ENCODE assay signal across 8 mouse cellular contexts in the genomic region with DNA sequence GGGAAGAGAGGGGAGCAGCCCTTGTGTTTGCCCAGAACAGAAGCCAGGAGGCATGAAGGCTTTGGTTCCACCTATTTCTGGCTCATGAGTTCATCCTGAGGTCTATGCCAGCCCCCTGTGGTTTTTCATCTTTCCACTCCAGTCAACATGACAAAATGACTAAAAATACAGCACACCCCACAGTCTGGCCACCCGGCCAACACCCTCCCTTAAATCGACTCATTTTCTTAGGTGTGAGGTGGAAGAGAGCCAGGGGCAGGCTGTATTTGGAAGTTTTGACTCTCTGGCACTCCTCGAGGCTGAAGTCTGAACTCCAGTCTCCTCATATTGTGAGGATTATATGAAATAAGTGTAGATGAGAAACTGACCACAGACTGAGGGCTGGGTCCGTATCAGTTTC. TPM values are rescaled to one million over a fixed set of nuclear protein-coding genes. Genes with fewer than 3 reads are reported as not detected.
DNase-seq lines count a peak whose midpoint lies in the region; ATAC-seq and TF ChIP-seq lines count a peak whose summit lies in the region.

No protein-coding gene starts in this region.

- no peak overlapping the region for H3K4me3 ChIP-seq in hindbrain, embryonic 15.5 days
- no peak overlapping the region for H3K4me3 ChIP-seq in hindbrain, embryonic 12.5 days
- H3K4me3 ChIP-seq in CH12.LX (replicated peaks in 1 of 3; ENCODE audit: low read depth in 2 of 3, low read length in 2 of 3, poor library complexity in 1 of 3): no peak overlapping the region
- H3K4me3 ChIP-seq in embryonic facial prominence, embryonic 15.5 days (replicated peaks): no peak overlapping the region

- TF ChIP-seq RAD21 in CH12.LX (IDR thresholded peaks at IDR 0.05; ENCODE audit: low read depth, low read length): peak; percentile 38

- peak in 1 of 2 experiments; percentile 52; a peak in 2 of 4 replicates for TF ChIP-seq CTCF in CH12.LX (conservative IDR thresholded peaks at IDR 0.05 in 1 of 2, IDR thresholded peaks at IDR 0.05 in 1 of 2; ENCODE audit: low read depth in 2 of 2, low read length in 2 of 2)

- TF ChIP-seq POLR2A in CH12.LX (IDR thresholded peaks at IDR 0.05; ENCODE audit: low read depth, low read length): no peak

- dilution Hi-C loops in CH12.LX (cut with MboI; ENCODE audit: extremely low pct_ligation_motif_present, extremely low pct_unique_long_range_greater_than_20kb, low sequenced_read_pairs): no loop called here

- whole genome bisulfite sequencing in hindbrain, embryonic 15.5 days: 63% methylated on average over 4 of the region's 4 CpGs
- 71% methylated on average over 4 of the region's 4 CpGs for WGBS in hindbrain, embryonic 12.5 days
- WGBS in embryonic facial prominence, embryonic 15.5 days: 56% methylated on average over 4 of the region's 4 CpGs

- H3K9ac ChIP-seq in hindbrain, embryonic 15.5 days: no peak overlapping the region
- no peak overlapping the region for H3K9ac ChIP-seq in hindbrain, embryonic 12.5 days
- H3K9ac ChIP-seq in CH12.LX (ENCODE audit: insufficient read depth, low read depth): no peak overlapping the region
- H3K9ac ChIP-seq in embryonic facial prominence, embryonic 15.5 days: no peak overlapping the region

- peak; percentile 63; the same call in 1 of the 2 replicates for ATAC-seq in hindbrain, embryonic 15.5 days (ENCODE audit: low FRiP score, low read depth)
- ATAC-seq in hindbrain, embryonic 12.5 days (ENCODE audit: low FRiP score): no peak
- ATAC-seq in embryonic facial prominence, embryonic 15.5 days (ENCODE audit: insufficient number of reproducible peaks, low FRiP score, low TSS enrichment, low read depth): peak; percentile 43; the same call in 1 of the 2 replicates
- ATAC-seq in hematopoietic stem cell, adult 5-6 weeks (replicated peaks in 1 of 2; ENCODE audit: insufficient read depth in 1 of 2, low FRiP score in 2 of 2, low TSS enrichment in 1 of 2, low read depth in 1 of 2, poor library complexity in 2 of 2, severe bottlenecking in 2 of 2): peak; percentile 77 to 87
- peak; percentile 59 for ATAC-seq in megakaryocyte, adult 5-6 weeks (ENCODE audit: poor library complexity, severe bottlenecking)

- DNase-seq in CH12.LX (ENCODE audit: extremely low read depth): peak; percentile 78
- no peak for DNase-seq in thymus, postnatal 4 days
- no peak for DNase-seq in adrenal gland, postnatal 4 days (ENCODE audit: low spot score in 2 of 2)

- H3K4me1 ChIP-seq in hindbrain, embryonic 15.5 days (replicated peaks): no peaks in the 10 kb centered on the region
- no peaks in the 10 kb centered on the region for H3K4me1 ChIP-seq in hindbrain, embryonic 12.5 days
- H3K4me1 ChIP-seq in CH12.LX (ENCODE audit: control insufficient read depth in 1 of 2, insufficient read depth in 2 of 2): peaks cover 8 to 23% of the 10 kb centered on the region in 2 experiments
- no peaks in the 10 kb centered on the region for H3K4me1 ChIP-seq in embryonic facial prominence, embryonic 15.5 days

- H3K4me2 ChIP-seq in hindbrain, embryonic 15.5 days: no peak overlapping the region
- H3K4me2 ChIP-seq in hindbrain, embryonic 12.5 days (replicated peaks): no peak overlapping the region
- H3K4me2 ChIP-seq in CH12.LX (ENCODE audit: insufficient read depth, low read depth, poor library complexity, severe bottlenecking): no peak overlapping the region
- H3K4me2 ChIP-seq in embryonic facial prominence, embryonic 15.5 days (replicated peaks): no peak overlapping the region

- no peak overlapping the region for H3K27ac ChIP-seq in hindbrain, embryonic 15.5 days (replicated peaks)
- H3K27ac ChIP-seq in hindbrain, embryonic 12.5 days: no peak overlapping the region
- no peak overlapping the region for H3K27ac ChIP-seq in CH12.LX (ENCODE audit: insufficient read depth, low read depth)
- H3K27ac ChIP-seq in embryonic facial prominence, embryonic 15.5 days (replicated peaks): no peak overlapping the region

- in situ Hi-C loops in CH12.LX (cut with MboI; ENCODE audit: low pct_ligation_motif_present, low pct_unique_long_range_greater_than_20kb, low sequenced_read_pairs): no loop called here

- peak; percentile 62 for TF ChIP-seq EP300 in CH12.LX (IDR thresholded peaks at IDR 0.05; ENCODE audit: low read length)

- no peaks in the 10 kb centered on the region for H3K27me3 ChIP-seq in hindbrain, embryonic 15.5 days
- no peaks in the 10 kb centered on the region for H3K27me3 ChIP-seq in hindbrain, embryonic 12.5 days
- H3K27me3 ChIP-seq in CH12.LX (replicated peaks): no peaks in the 10 kb centered on the region
- no peaks in the 10 kb centered on the region for H3K27me3 ChIP-seq in embryonic facial prominence, embryonic 15.5 days

- no peaks in the 10 kb centered on the region for H3K79me2 ChIP-seq in CH12.LX (replicated peaks; ENCODE audit: control insufficient read depth, extremely low read depth, insufficient read depth, poor library complexity, severe bottlenecking)

- no peaks in the 10 kb centered on the region for H3K36me3 ChIP-seq in hindbrain, embryonic 15.5 days
- no peaks in the 10 kb centered on the region for H3K36me3 ChIP-seq in hindbrain, embryonic 12.5 days
- H3K36me3 ChIP-seq in CH12.LX (replicated peaks in 1 of 2; ENCODE audit: control insufficient read depth in 1 of 2, insufficient read depth in 1 of 2, low read length in 1 of 2): no peaks in the 10 kb centered on the region
- H3K36me3 ChIP-seq in embryonic facial prominence, embryonic 15.5 days: no peaks in the 10 kb centered on the region

- no peaks in the 10 kb centered on the region for H3K9me3 ChIP-seq in hindbrain, embryonic 15.5 days
- no peaks in the 10 kb centered on the region for H3K9me3 ChIP-seq in hindbrain, embryonic 12.5 days (replicated peaks)
- no peaks in the 10 kb centered on the region for H3K9me3 ChIP-seq in CH12.LX (replicated peaks; ENCODE audit: low read length)
- H3K9me3 ChIP-seq in embryonic facial prominence, embryonic 15.5 days (replicated peaks): no peaks in the 10 kb centered on the region

TF ChIP-seq in CH12.LX, 34 proteins besides CTCF, POLR2A, EP300 and RAD21:
- TF ChIP-seq ETS1 (conservative IDR thresholded peaks at IDR 0.05; ENCODE audit: low read depth, low read length) (peak; percentile 75), MEF2A (IDR thresholded peaks at IDR 0.05; ENCODE audit: borderline replicate concordance, low read depth, low read length) (peak; percentile 99), JUND (conservative IDR thresholded peaks at IDR 0.05; ENCODE audit: low read depth, low read length) (no peak), TCF12 (IDR thresholded peaks at IDR 0.05; ENCODE audit: low read depth, low read length) (peak; percentile 36; the same call in 1 of the 2 replicates), JUN (IDR thresholded peaks at IDR 0.05; ENCODE audit: insufficient read depth, low read depth, low read length) (peak; percentile 83), SMC3 (IDR thresholded peaks at IDR 0.05; ENCODE audit: low read depth, low read length) (peak; percentile 35), BHLHE40 (IDR thresholded peaks at IDR 0.05; ENCODE audit: low read depth, low read length) (0 out of 2 replicates have a peak, but pooled peaks have one; percentile 50), IRF4 (IDR thresholded peaks at IDR 0.05; ENCODE audit: low read depth, low read length) (peak; percentile 40; the same call in 1 of the 2 replicates), MAFK (IDR thresholded peaks at IDR 0.05; ENCODE audit: insufficient replicate concordance, low read length) (no peak)

RNA-seq across cellular contexts. Expression of a gene that starts 55.0 kb away (rescaled TPM):
- polyA plus RNA-seq in hindbrain, embryonic 15.5 days (2015; fragmentation: Nextera tagmentation; extraction: Ambion mirVana): 1,073 and 1,087 TPM in 2 replicates
- polyA plus RNA-seq in hindbrain, embryonic 12.5 days (2016; fragmentation: Nextera tagmentation; extraction: Ambion mirVana): 1,102 and 1,155 TPM in 2 replicates
- total RNA-seq in CH12.LX (2012; rRNA removed): 217 and 253 TPM in 2 replicates
- total RNA-seq in CH12.LX (2014; rRNA removed): 392 and 409 TPM in 2 replicates
- 207 and 234 TPM in 2 replicates for polyA plus RNA-seq in CH12.LX (2012; ENCODE audit: insufficient read length, low read depth)
- polyA plus RNA-seq in embryonic facial prominence, embryonic 15.5 days (2015; fragmentation: Nextera tagmentation; extraction: Ambion mirVana): 527 and 542 TPM in 2 replicates
- total RNA-seq in hematopoietic stem cell, adult 5-6 weeks (2017): 201 and 212 TPM in 2 replicates
- 265 and 275 TPM in 2 replicates for total RNA-seq in megakaryocyte, adult 5-6 weeks (2015)
- total RNA-seq in megakaryocyte, adult 5-6 weeks (2017): 136 and 156 TPM in 2 replicates
- total RNA-seq in adrenal gland, postnatal 4 days (2021): 100 to 1,000 TPM; 268 to 301 TPM
